In genomic region chr7:99962536-99963236, GRCm38 (mm10) we compare ENCODE assay signal across 8 mouse cellular contexts. TPM values are rescaled to one million over a fixed set of nuclear protein-coding genes. Genes with fewer than 3 reads are reported as not detected.
A peak's percentile ranks its signal among the peaks of the same experiment; 100 is the strongest.
DNase-seq lines count a peak whose midpoint lies in the region; ATAC-seq and TF ChIP-seq lines count a peak whose summit lies in the region.

No protein-coding gene starts in this region.

- WGBS in intestine, postnatal 0 days: 69% methylated on average over 8 of the region's 8 CpGs
- WGBS in intestine, embryonic 15.5 days: 68% methylated on average over 8 of the region's 8 CpGs
- WGBS in heart, postnatal 0 days: 55% methylated on average over 8 of the region's 8 CpGs

- no peak for TF ChIP-seq CTCF in intestine, postnatal 0 days (IDR thresholded peaks at IDR 0.05; ENCODE audit: low read depth)
- TF ChIP-seq CTCF in bone marrow macrophage, adult 2 months (IDR thresholded peaks at IDR 0.05; ENCODE audit: low read depth, low read length): no peak
- TF ChIP-seq CTCF in heart, postnatal 0 days (IDR thresholded peaks at IDR 0.05; ENCODE audit: low read depth): no peak

- H3K9ac ChIP-seq in intestine, postnatal 0 days (ENCODE audit: low read depth, low read length): no peak overlapping the region
- H3K9ac ChIP-seq in intestine, embryonic 15.5 days: no peak overlapping the region
- no peak overlapping the region for H3K9ac ChIP-seq in heart, postnatal 0 days (replicated peaks; ENCODE audit: low read depth, low read length)

- TF ChIP-seq POLR2A in bone marrow macrophage, adult 2 months (IDR thresholded peaks at IDR 0.05; ENCODE audit: borderline replicate concordance, low read depth, low read length): no peak

- no peak for ATAC-seq in intestine, postnatal 0 days
- no peak for ATAC-seq in intestine, embryonic 15.5 days
- ATAC-seq in heart, postnatal 0 days (ENCODE audit: insufficient read depth, low read depth): no peak
- ATAC-seq in megakaryocyte, adult 5-6 weeks (ENCODE audit: poor library complexity, severe bottlenecking): peak; percentile 91

- no peaks in the 10 kb centered on the region for H3K27me3 ChIP-seq in intestine, postnatal 0 days (replicated peaks; ENCODE audit: control insufficient read depth, insufficient read depth, low read length)
- no peaks in the 10 kb centered on the region for H3K27me3 ChIP-seq in intestine, embryonic 15.5 days (replicated peaks)
- no peaks in the 10 kb centered on the region for H3K27me3 ChIP-seq in heart, postnatal 0 days (ENCODE audit: control insufficient read depth, insufficient read depth, low read length)

- H3K4me2 ChIP-seq in intestine, postnatal 0 days (replicated peaks; ENCODE audit: low read depth): no peak overlapping the region
- H3K4me2 ChIP-seq in intestine, embryonic 15.5 days (replicated peaks): no peak overlapping the region
- no peak overlapping the region for H3K4me2 ChIP-seq in heart, postnatal 0 days (ENCODE audit: low read depth, low read length)

- H3K4me1 ChIP-seq in intestine, postnatal 0 days (replicated peaks; ENCODE audit: control insufficient read depth, insufficient read depth, low read length): no peaks in the 10 kb centered on the region
- H3K4me1 ChIP-seq in intestine, embryonic 15.5 days (replicated peaks): peaks cover 24% of the 10 kb centered on the region
- H3K4me1 ChIP-seq in bone marrow macrophage, adult 2 months (ENCODE audit: control insufficient read depth, insufficient read depth, low read length): peaks cover 60% of the 10 kb centered on the region
- peaks cover 33% of the 10 kb centered on the region for H3K4me1 ChIP-seq in heart, postnatal 0 days (ENCODE audit: control insufficient read depth, insufficient read depth)

- no peaks in the 10 kb centered on the region for H3K36me3 ChIP-seq in intestine, postnatal 0 days (ENCODE audit: control insufficient read depth, insufficient read depth)
- no peaks in the 10 kb centered on the region for H3K36me3 ChIP-seq in intestine, embryonic 15.5 days
- no peaks in the 10 kb centered on the region for H3K36me3 ChIP-seq in heart, postnatal 0 days (replicated peaks; ENCODE audit: control insufficient read depth, insufficient read depth, low read length)

- no peak for DNase-seq in heart, postnatal 0 days (ENCODE audit: low spot score)
- DNase-seq in c-Kit-positive CD71-positive TER-119-positive erythroid progenitor cells, embryonic 14.5 days (ENCODE audit: low spot score): no peak
- DNase-seq in MN1 (ENCODE audit: low spot score): no peak
- no peak for DNase-seq in frontal cortex, postnatal 25 days (ENCODE audit: low spot score in 2 of 2)

- H3K27ac ChIP-seq in intestine, postnatal 0 days (ENCODE audit: low read depth, low read length): 0 out of 2 replicates have a peak overlapping the region, but pooled peaks have one; percentile 15
- H3K27ac ChIP-seq in intestine, embryonic 15.5 days: no peak overlapping the region
- peak overlapping the region; percentile 90 for H3K27ac ChIP-seq in bone marrow macrophage, adult 2 months (ENCODE audit: insufficient read depth, low read depth, low read length)
- peak overlapping the region; percentile 78 for H3K27ac ChIP-seq in heart, postnatal 0 days (ENCODE audit: low read depth)

- TF ChIP-seq EP300 in heart, postnatal 0 days (IDR thresholded peaks at IDR 0.05; ENCODE audit: low read depth): peak; percentile 63

- no peak overlapping the region for H3K4me3 ChIP-seq in intestine, postnatal 0 days (ENCODE audit: low read depth, low read length)
- H3K4me3 ChIP-seq in intestine, embryonic 15.5 days (replicated peaks): no peak overlapping the region
- H3K4me3 ChIP-seq in bone marrow macrophage, adult 2 months (ENCODE audit: insufficient read depth, low read length): peak overlapping the region; percentile 19
- no peak overlapping the region for H3K4me3 ChIP-seq in heart, postnatal 0 days (ENCODE audit: low read depth, low read length)

- H3K9me3 ChIP-seq in intestine, postnatal 0 days (ENCODE audit: control insufficient read depth): no peaks in the 10 kb centered on the region
- no peaks in the 10 kb centered on the region for H3K9me3 ChIP-seq in intestine, embryonic 15.5 days
- no peaks in the 10 kb centered on the region for H3K9me3 ChIP-seq in heart, postnatal 0 days (replicated peaks; ENCODE audit: control insufficient read depth, low read length)

RNA-seq across cellular contexts. Expression of gene Rnf169, which starts 17.6 kb away (rescaled TPM):
- 1.9 and 2.1 TPM in 2 replicates for polyA plus RNA-seq in intestine, postnatal 0 days (2015; fragmentation: Nextera tagmentation; extraction: Ambion mirVana)
- polyA plus RNA-seq in intestine, embryonic 15.5 days (2015; fragmentation: Nextera tagmentation; extraction: Ambion mirVana): 3.5 and 3.9 TPM in 2 replicates
- 26.4 and 27.9 TPM in 2 replicates for polyA plus RNA-seq in bone marrow macrophage, adult 2 months (2012; ENCODE audit: insufficient read depth, insufficient read length, missing spikeins)
- 11.0 and 11.5 TPM in 2 replicates for total RNA-seq in heart, postnatal 0 days (2014; rRNA removed; ENCODE audit: low replicate concordance)
- polyA plus RNA-seq in heart, postnatal 0 days (2015; fragmentation: Nextera tagmentation; extraction: Ambion mirVana): 2.1 and 2.3 TPM in 2 replicates
- total RNA-seq in megakaryocyte, adult 5-6 weeks (2015): 13.2 and 13.7 TPM in 2 replicates
- 19.5 and 22.0 TPM in 2 replicates for total RNA-seq in megakaryocyte, adult 5-6 weeks (2017)

RNA-seq across cellular contexts. Expression of gene Chrdl2, which starts 43.3 kb away (rescaled TPM):
- 1.0 and 1.2 TPM in 2 replicates for polyA plus RNA-seq in intestine, postnatal 0 days (2015; fragmentation: Nextera tagmentation; extraction: Ambion mirVana)
- polyA plus RNA-seq in intestine, embryonic 15.5 days (2015; fragmentation: Nextera tagmentation; extraction: Ambion mirVana): 0.69 and 0.72 TPM in 2 replicates
- polyA plus RNA-seq in bone marrow macrophage, adult 2 months (2012; ENCODE audit: insufficient read depth, insufficient read length, missing spikeins): not detected in 2 replicates
- not detected in 2 replicates for total RNA-seq in heart, postnatal 0 days (2014; rRNA removed; ENCODE audit: low replicate concordance)
- 0.12 and 0.15 TPM in 2 replicates for polyA plus RNA-seq in heart, postnatal 0 days (2015; fragmentation: Nextera tagmentation; extraction: Ambion mirVana)
- total RNA-seq in megakaryocyte, adult 5-6 weeks (2015): not detected in 2 replicates
- total RNA-seq in megakaryocyte, adult 5-6 weeks (2017): not detected in 2 replicates
